Mouse (Mus musculus) hindbrain, embryonic 13.5 days (tissue): ENCODE data around the gene 4933411K16Rik. TPM values are rescaled to one million over a fixed set of nuclear protein-coding genes. Genes with fewer than 3 reads are reported as not detected.
"Not testable (repeated sequence)": the region's sequence is repeated elsewhere in the genome, so short reads cannot be mapped to it uniquely, and the experiment has no call there.

Source experiments
- ATAC-seq: fragments of 200-750 bp; cut with Nextera tagmentation; 2 replicates; pipeline ENCODE4 v1.8.0; 2017; ENCODE audit warnings: moderate TSS enrichment; ENCODE audit not compliant: low FRiP score
- H3K27ac ChIP-seq: fragments of 300-500 bp; sonication (generic); 2 replicates; pipeline ENCODE4 v1.5.1; 2015; ENCODE audit warnings: inconsistent platforms, mild to moderate bottlenecking, moderate library complexity
- H3K27me3 ChIP-seq: fragments of 300-500 bp; sonication (generic); 2 replicates; pipeline ENCODE4 v1.6.1; 2015; ENCODE audit warnings: mild to moderate bottlenecking, inconsistent platforms
- H3K36me3 ChIP-seq: fragments of 300-500 bp; sonication (generic); 2 replicates; pipeline ENCODE4 v1.6.1; 2015; ENCODE audit warnings: mild to moderate bottlenecking, inconsistent platforms
- H3K4me1 ChIP-seq: fragments of 300-500 bp; sonication (generic); replicated peaks from 2 replicates; pipeline ENCODE4 v1.6.1; 2015; ENCODE audit warnings: inconsistent platforms
- H3K4me2 ChIP-seq: fragments of 300-500 bp; sonication (generic); 2 replicates; pipeline ENCODE4 v1.6.1; 2015; ENCODE audit warnings: inconsistent platforms, mild to moderate bottlenecking, moderate library complexity
- H3K4me3 ChIP-seq: fragments of 300-500 bp; sonication (generic); 2 replicates; pipeline ENCODE4 v1.5.1; 2015; ENCODE audit warnings: mild to moderate bottlenecking, inconsistent platforms
- H3K9ac ChIP-seq: fragments of 300-500 bp; sonication (generic); 2 replicates; pipeline ENCODE4 v1.6.1; 2015; ENCODE audit warnings: mild to moderate bottlenecking, inconsistent platforms
- H3K9me3 ChIP-seq: fragments of 300-500 bp; sonication (generic); 2 replicates; pipeline ENCODE4 v1.6.1; 2016; ENCODE audit warnings: inconsistent platforms
- WGBS: fragments of 180-500 bp; shearing (Covaris S2); methylation state at CpG from one replicate; pipeline ENCODE4 v1.1.7; 2015; 5-methylcytosine and 5-hydroxymethylcytosine counted together
- polyA plus RNA-seq: library from polyadenylated mRNA; unstranded; fragments of >200 nt; fragmentation: Nextera tagmentation; extraction: Ambion mirVana; gene quantifications from 2 replicates; pipeline ENCODE4 v1.2.1, GENCODE M21; 2015

The 4933411K16Rik gene
- polyA plus RNA-seq, 1 experiment from 2014 or later, result not detected

- H3K9me3 ChIP-seq, result no peaks in the 10 kb centered on the region
- H3K4me2 ChIP-seq, result no peak overlapping the region
- H3K4me3 ChIP-seq, result no peak overlapping the region
- no peak overlapping the region for H3K27ac ChIP-seq
- H3K4me1 ChIP-seq, result no peaks in the 10 kb centered on the region
- peaks cover 13% of the 10 kb centered on the region for H3K36me3 ChIP-seq
- H3K9ac ChIP-seq, result no peak overlapping the region
- H3K27me3 ChIP-seq, result no peaks in the 10 kb centered on the region
- 65% methylated on average over 6 of the region's 6 CpGs for WGBS
- no peak for ATAC-seq
Measured at GRCm38 (mm10) chr19:42069241-42069525, 17.1 kb downstream of the 4933411K16Rik start.

- Histone ChIP-seq H3K27me3 (no peaks in the 10 kb centered on the region), H3K36me3 (peaks cover 33% of the 10 kb centered on the region), H3K4me1 (no peaks in the 10 kb centered on the region), H3K4me3 (no peak overlapping the region), H3K9ac (no peak overlapping the region), H3K27ac (no peak overlapping the region), H3K4me2 (no peak overlapping the region), H3K9me3 (no peaks in the 10 kb centered on the region)
- no peak for ATAC-seq
- 78% methylated on average over 7 of the region's 7 CpGs for WGBS
Measured at GRCm38 (mm10) chr19:42071221-42071620, 19.2 kb downstream of the 4933411K16Rik start.

- Histone ChIP-seq H3K27ac (no peak overlapping the region), H3K4me2 (no peak overlapping the region), H3K36me3 (peaks cover 40% of the 10 kb centered on the region), H3K27me3 (no peaks in the 10 kb centered on the region), H3K9me3 (no peaks in the 10 kb centered on the region), H3K9ac (no peak overlapping the region), H3K4me1 (no peaks in the 10 kb centered on the region), H3K4me3 (no peak overlapping the region)
- WGBS, result 84% methylated on average over 15 of the region's 15 CpGs
- no peak for ATAC-seq
Measured at GRCm38 (mm10) chr19:42071886-42072608, 20.0 kb downstream of the 4933411K16Rik start.

GRCm38 (mm10) chr19:42072802-42073201 is 20.8 kb downstream of the 4933411K16Rik start:
- no peak for ATAC-seq
- WGBS, result 86% methylated on average over 7 of the region's 7 CpGs

GRCm38 (mm10) chr19:42075051-42075450 is 23.0 kb downstream of the 4933411K16Rik start:
- no peak for ATAC-seq
- no peak overlapping the region for H3K27ac ChIP-seq
- no peaks in the 10 kb centered on the region for H3K4me1 ChIP-seq
- 87% methylated on average over 2 of the region's 2 CpGs for WGBS
- H3K27me3 ChIP-seq, result no peaks in the 10 kb centered on the region
- H3K4me3 ChIP-seq, result no peak overlapping the region
- H3K9me3 ChIP-seq, result no peaks in the 10 kb centered on the region
- H3K9ac ChIP-seq, result no peak overlapping the region
- H3K36me3 ChIP-seq, result peaks cover 59% of the 10 kb centered on the region
- H3K4me2 ChIP-seq, result no peak overlapping the region

More at GRCm38 (mm10) chr19:42072802-42073201, 20.8 kb downstream of the 4933411K16Rik start:
- Histone ChIP-seq H3K9ac (no peak overlapping the region), H3K9me3 (no peaks in the 10 kb centered on the region), H3K27ac (no peak overlapping the region), H3K36me3 (peaks cover 47% of the 10 kb centered on the region), H3K4me2 (no peak overlapping the region), H3K27me3 (no peaks in the 10 kb centered on the region), H3K4me3 (no peak overlapping the region), H3K4me1 (no peaks in the 10 kb centered on the region)

- H3K4me1 ChIP-seq, result no peaks in the 10 kb centered on the region
- ATAC-seq, result no peak
Measured at GRCm38 (mm10) chr19:42075992-42076391, 23.9 kb downstream of the 4933411K16Rik start.

GRCm38 (mm10) chr19:42078566-42078965 is 26.5 kb downstream of the 4933411K16Rik start:
- Histone ChIP-seq H3K9me3 (no peaks in the 10 kb centered on the region), H3K4me1 (no peaks in the 10 kb centered on the region), H3K4me2 (no peak overlapping the region), H3K27me3 (no peaks in the 10 kb centered on the region), H3K36me3 (peaks cover 52% of the 10 kb centered on the region), H3K9ac (no peak overlapping the region), H3K27ac (no peak overlapping the region), H3K4me3 (no peak overlapping the region)
- no peak for ATAC-seq
- 98% methylated on average over 8 of the region's 8 CpGs for WGBS

More at GRCm38 (mm10) chr19:42075992-42076391, 23.9 kb downstream of the 4933411K16Rik start:
- Histone ChIP-seq H3K27me3 (no peaks in the 10 kb centered on the region), H3K36me3 (peaks cover 54% of the 10 kb centered on the region), H3K4me2 (no peak overlapping the region), H3K9ac (no peak overlapping the region), H3K9me3 (no peaks in the 10 kb centered on the region), H3K4me3 (no peak overlapping the region), H3K27ac (no peak overlapping the region)
- 89% methylated on average over 16 of the region's 16 CpGs for WGBS

GRCm38 (mm10) chr19:42079006-42079405 is 27.0 kb downstream of the 4933411K16Rik start:
- Histone ChIP-seq H3K27ac (no peak overlapping the region), H3K4me2 (no peak overlapping the region), H3K9ac (no peak overlapping the region), H3K4me3 (no peak overlapping the region), H3K36me3 (peaks cover 48% of the 10 kb centered on the region), H3K4me1 (no peaks in the 10 kb centered on the region), H3K27me3 (no peaks in the 10 kb centered on the region), H3K9me3 (no peaks in the 10 kb centered on the region)
- no peak for ATAC-seq
- 96% methylated on average over 12 of the region's 12 CpGs for WGBS

GRCm38 (mm10) chr19:42079950-42080349 is 27.9 kb downstream of the 4933411K16Rik start:
- WGBS, result 82% methylated on average over 5 of the region's 5 CpGs
- peaks cover 39% of the 10 kb centered on the region for H3K36me3 ChIP-seq
- H3K9ac ChIP-seq, result no peak overlapping the region
- H3K4me3 ChIP-seq, result no peak overlapping the region
- no peak overlapping the region for H3K27ac ChIP-seq
- H3K4me2 ChIP-seq, result no peak overlapping the region
- 0 out of 2 replicates have a peak, but pooled peaks cover 3% of the 10 kb centered on the region for H3K4me1 ChIP-seq
- no peaks in the 10 kb centered on the region for H3K9me3 ChIP-seq
- no peak for ATAC-seq
- H3K27me3 ChIP-seq, result no peaks in the 10 kb centered on the region

- no peak for ATAC-seq
- Histone ChIP-seq H3K27ac (no peak overlapping the region), H3K9ac (no peak overlapping the region), H3K4me2 (no peak overlapping the region), H3K9me3 (no peaks in the 10 kb centered on the region), H3K36me3 (peaks cover 34% of the 10 kb centered on the region), H3K27me3 (no peaks in the 10 kb centered on the region), H3K4me1 (peaks cover 4% of the 10 kb centered on the region; the same call in 1 of the 2 replicates), H3K4me3 (no peak overlapping the region)
- 80% methylated on average over 11 of the region's 11 CpGs for WGBS
Measured at GRCm38 (mm10) chr19:42080469-42080868, 28.4 kb downstream of the 4933411K16Rik start.

GRCm38 (mm10) chr19:42081613-42082012 is 29.6 kb downstream of the 4933411K16Rik start:
- H3K36me3 ChIP-seq, result peaks cover 22% of the 10 kb centered on the region
- H3K27ac ChIP-seq, ATAC-seq, H3K4me3 ChIP-seq, H3K4me2 ChIP-seq, H3K27me3 ChIP-seq, H3K9ac ChIP-seq, H3K9me3 ChIP-seq: not testable (repeated sequence)
- H3K4me1 ChIP-seq, result peaks cover 10% of the 10 kb centered on the region
- WGBS, result 96% methylated on average over 5 of the region's 5 CpGs

GRCm38 (mm10) chr19:42085690-42086089 is 33.6 kb downstream of the 4933411K16Rik start:
- 8% methylated on average over 10 of the region's 10 CpGs for WGBS
- Histone ChIP-seq H3K4me2 (peak overlapping the region; percentile 90), H3K27ac (peak overlapping the region; percentile 81), H3K36me3 (no peaks in the 10 kb centered on the region), H3K9me3 (no peaks in the 10 kb centered on the region), H3K4me1 (peaks cover 23% of the 10 kb centered on the region), H3K27me3 (no peaks in the 10 kb centered on the region), H3K4me3 (peak overlapping the region; percentile 85), H3K9ac (peak overlapping the region; percentile 88)
- no peak for ATAC-seq

- Histone ChIP-seq H3K4me2 (peak within 1 kb of the TSS; percentile 90), H3K36me3 (no peaks in the 10 kb centered on the region), H3K27me3 (no peaks in the 10 kb centered on the region), H3K9ac (peak within 1 kb of the TSS; percentile 88), H3K4me1 (peaks cover 26% of the 10 kb centered on the region), H3K4me3 (peak within 1 kb of the TSS; percentile 85), H3K27ac (peak within 1 kb of the TSS; percentile 81), H3K9me3 (no peaks in the 10 kb centered on the region)
- 0% methylated on average over 21 of the region's 21 CpGs for WGBS
- peak; percentile 82 for ATAC-seq
Measured at GRCm38 (mm10) chr19:42086166-42086565, 34.1 kb downstream of the 4933411K16Rik start, which contains the start of gene Morn4. Gene Morn4 (minus strand): TSS chr19:42086357.
